ENCODE assay signal across 6 mouse cellular contexts in the genomic region with DNA sequence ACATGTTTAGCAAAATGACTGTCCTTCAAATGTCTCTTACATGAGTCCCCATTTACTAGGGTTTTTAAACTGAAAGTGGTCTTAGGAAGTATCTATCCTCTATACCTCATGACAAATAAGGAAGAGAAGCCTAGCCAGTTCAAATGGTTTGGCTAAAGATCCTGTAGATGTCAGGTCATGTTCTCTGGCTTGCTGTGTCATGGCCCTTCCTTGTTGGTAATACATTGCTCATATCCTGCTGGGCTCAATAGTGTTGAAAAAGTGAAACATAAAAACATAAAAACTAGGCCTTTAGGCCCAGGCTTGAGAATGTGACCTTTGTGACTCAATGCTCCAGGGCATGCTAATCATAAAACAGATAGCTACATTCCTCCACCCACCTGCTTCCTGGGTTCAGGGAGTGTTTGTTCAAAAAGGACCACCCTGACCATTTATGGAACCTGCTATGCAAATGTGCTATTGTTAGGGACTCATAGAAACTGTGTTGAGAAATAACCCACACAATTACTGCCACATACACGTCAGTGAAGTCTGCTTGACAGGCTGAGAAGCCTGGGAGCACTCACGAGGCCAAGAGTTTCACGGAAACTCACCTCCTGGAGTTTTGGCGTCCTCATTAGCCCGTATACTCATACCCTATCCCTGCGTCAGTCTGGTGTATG.
DNase-seq lines count a peak whose midpoint lies in the region; ATAC-seq and TF ChIP-seq lines count a peak whose summit lies in the region.
"Not testable (repeated sequence)": the region's sequence is repeated elsewhere in the genome, so short reads cannot be mapped to it uniquely, and the experiment has no call there.

No protein-coding gene starts in this region.

- TF ChIP-seq EP300 in CH12.LX (IDR thresholded peaks at IDR 0.05; ENCODE audit: low read length): not testable (repeated sequence)

- H3K9me3 ChIP-seq in CH12.LX (replicated peaks; ENCODE audit: low read length); intestine, postnatal 0 days (ENCODE audit: control insufficient read depth); midbrain, embryonic 11.5 days (ENCODE audit: control insufficient read depth, low read length): not testable (repeated sequence)

- not testable (repeated sequence) for H3K9ac ChIP-seq in CH12.LX (ENCODE audit: insufficient read depth, low read depth); intestine, postnatal 0 days (ENCODE audit: low read depth, low read length); midbrain, embryonic 11.5 days (ENCODE audit: low read length)

- H3K27ac ChIP-seq in CH12.LX (ENCODE audit: insufficient read depth, low read depth); intestine, postnatal 0 days (ENCODE audit: low read depth, low read length); midbrain, embryonic 11.5 days (ENCODE audit: low read depth, low read length): not testable (repeated sequence)

- H3K4me3 ChIP-seq in CH12.LX (replicated peaks in 1 of 3; ENCODE audit: low read depth in 2 of 3, low read length in 2 of 3, poor library complexity in 1 of 3); intestine, postnatal 0 days (ENCODE audit: low read depth, low read length); midbrain, embryonic 11.5 days (ENCODE audit: low read depth, low read length): not testable (repeated sequence)

- not testable (repeated sequence) for H3K36me3 ChIP-seq in CH12.LX (replicated peaks in 1 of 2; ENCODE audit: control insufficient read depth in 1 of 2, insufficient read depth in 1 of 2, low read length in 1 of 2); intestine, postnatal 0 days (ENCODE audit: control insufficient read depth, insufficient read depth); midbrain, embryonic 11.5 days (ENCODE audit: control insufficient read depth, insufficient read depth, low read length)

- not testable (repeated sequence) for H3K4me2 ChIP-seq in CH12.LX (ENCODE audit: insufficient read depth, low read depth, poor library complexity, severe bottlenecking); intestine, postnatal 0 days (replicated peaks; ENCODE audit: low read depth); midbrain, embryonic 11.5 days

- H3K27me3 ChIP-seq in CH12.LX (replicated peaks); intestine, postnatal 0 days (replicated peaks; ENCODE audit: control insufficient read depth, insufficient read depth, low read length); midbrain, embryonic 11.5 days (ENCODE audit: control insufficient read depth, insufficient read depth, low read length): not testable (repeated sequence)

- H3K79me2 ChIP-seq in CH12.LX (replicated peaks; ENCODE audit: control insufficient read depth, extremely low read depth, insufficient read depth, poor library complexity, severe bottlenecking): not testable (repeated sequence)

- TF ChIP-seq POLR2A in CH12.LX (IDR thresholded peaks at IDR 0.05; ENCODE audit: low read depth, low read length): not testable (repeated sequence)

- not testable (repeated sequence) for TF ChIP-seq RAD21 in CH12.LX (IDR thresholded peaks at IDR 0.05; ENCODE audit: low read depth, low read length)

- in situ Hi-C loops in CH12.LX (cut with MboI; ENCODE audit: low pct_ligation_motif_present, low pct_unique_long_range_greater_than_20kb, low sequenced_read_pairs): not testable (repeated sequence)

- dilution Hi-C loops in CH12.LX (cut with MboI; ENCODE audit: extremely low pct_ligation_motif_present, extremely low pct_unique_long_range_greater_than_20kb, low sequenced_read_pairs): not testable (repeated sequence)

- not testable (repeated sequence) for H3K4me1 ChIP-seq in CH12.LX (ENCODE audit: control insufficient read depth in 1 of 2, insufficient read depth in 2 of 2); intestine, postnatal 0 days (replicated peaks; ENCODE audit: control insufficient read depth, insufficient read depth, low read length); midbrain, embryonic 11.5 days (ENCODE audit: control insufficient read depth, insufficient read depth, low read length)

- ATAC-seq in intestine, postnatal 0 days: peak; percentile 92
- ATAC-seq in midbrain, embryonic 11.5 days (ENCODE audit: low FRiP score): not testable (repeated sequence)

- TF ChIP-seq CTCF in CH12.LX (conservative IDR thresholded peaks at IDR 0.05 in 1 of 2, IDR thresholded peaks at IDR 0.05 in 1 of 2; ENCODE audit: low read depth in 2 of 2, low read length in 2 of 2); intestine, postnatal 0 days (IDR thresholded peaks at IDR 0.05; ENCODE audit: low read depth): not testable (repeated sequence)

- DNase-seq in 3T3-L1 (ENCODE audit: low read depth, low spot score) (peak; percentile 66), CH12.LX (ENCODE audit: extremely low read depth) (peak; percentile 4), R1 (ENCODE audit: low read depth, low spot score) (peak; percentile 66)
- peak; percentile 56 for DNase-seq in fibroblast of lung, adult 2 months (ENCODE audit: low read depth)
- peak; percentile 6 for DNase-seq in midbrain, embryonic 11.5 days (ENCODE audit: low spot score, missing footprints)

- WGBS in intestine, postnatal 0 days: 68% methylated on average over 6 of the region's 6 CpGs
- WGBS in midbrain, embryonic 11.5 days: 85% methylated on average over 6 of the region's 6 CpGs

Comparison
In these comparisons a context has a peak if more than half of its experiments do, and no peak if none do; other contexts are left out.
1. DNase-seq: peak in every context shown above with its lines; median percentile 66 in 3T3-L1; 66 in R1; 56 in fibroblast of lung, adult 2 months; 6 in midbrain, embryonic 11.5 days; 4 in CH12.LX.